Mouse (Mus musculus) midbrain, postnatal 0 days (tissue): ENCODE data around the gene Gm17190. TPM values are rescaled to one million over a fixed set of nuclear protein-coding genes. Genes with fewer than 3 reads are reported as not detected.
A peak's percentile ranks its signal among the peaks of the same experiment; 100 is the strongest.

Experiments used
- ATAC-seq: fragments of 200-750 bp; cut with Nextera tagmentation; 2 replicates; pipeline ENCODE4 v1.8.0; 2017; ENCODE audit warnings: moderate number of reproducible peaks, mild to moderate bottlenecking, moderate TSS enrichment, moderate library complexity; ENCODE audit not compliant: low FRiP score
- DNase-seq: peaks from one replicate; pipeline ENCODE4 v3.0.0-alpha.2; 2015; ENCODE audit warnings: low spot score
- H3K27ac ChIP-seq: fragments of 300-500 bp; sonication (generic); 2 replicates; pipeline ENCODE4 v1.5.1; 2014; ENCODE audit warnings: low read depth, mild to moderate bottlenecking, low read length, mixed read lengths
- H3K27me3 ChIP-seq: fragments of 300-500 bp; sonication (generic); 2 replicates; pipeline ENCODE4 v1.6.1; 2014; ENCODE audit warnings: low read length, control low read depth, mixed read lengths; ENCODE audit not compliant: insufficient read depth
- H3K36me3 ChIP-seq: fragments of 300-500 bp; sonication (generic); 2 replicates; pipeline ENCODE4 v1.6.1; 2014; ENCODE audit warnings: low read length, control low read depth, mixed read lengths; ENCODE audit not compliant: insufficient read depth
- H3K4me1 ChIP-seq: fragments of 300-500 bp; sonication (generic); 2 replicates; pipeline ENCODE4 v1.6.1; 2014; ENCODE audit warnings: mild to moderate bottlenecking, control low read depth, antibody characterized with exemption, low read length, mixed read lengths; ENCODE audit not compliant: insufficient read depth
- H3K4me2 ChIP-seq: fragments of 300-500 bp; sonication (generic); 2 replicates; pipeline ENCODE4 v1.6.1; 2014; ENCODE audit warnings: low read depth, mild to moderate bottlenecking, low read length, mixed read lengths; ENCODE audit not compliant: poor library complexity, severe bottlenecking
- H3K4me3 ChIP-seq: fragments of 300-500 bp; sonication (generic); 2 replicates; pipeline ENCODE4 v1.5.1; 2014; ENCODE audit warnings: low read depth, mild to moderate bottlenecking, low read length, moderate library complexity
- H3K9ac ChIP-seq: fragments of 300-500 bp; sonication (generic); replicated peaks from 2 replicates; pipeline ENCODE4 v1.6.1; 2014; ENCODE audit warnings: mild to moderate bottlenecking, low read length, moderate library complexity, mixed read lengths; ENCODE audit not compliant: poor library complexity, severe bottlenecking
- H3K9me3 ChIP-seq: fragments of 300-500 bp; sonication (generic); 2 replicates; pipeline ENCODE4 v1.6.1; 2016; ENCODE audit warnings: low read length, control low read depth
- CTCF ChIP-seq: IDR thresholded peaks from 2 replicates; pipeline ENCODE4 v1.5.1; 2016; ENCODE audit warnings: antibody characterized with exemption, mild to moderate bottlenecking
- WGBS: fragments of 180-500 bp; shearing (Covaris S2); extraction: QIAGEN DNeasy Blood & Tissue Kit; methylation state at CpG from one replicate; pipeline ENCODE4 v1.1.7; 2014; 5-methylcytosine and 5-hydroxymethylcytosine counted together
- polyA plus RNA-seq: library from polyadenylated mRNA; unstranded; fragments of >200 nt; fragmentation: Nextera tagmentation; extraction: Ambion mirVana; gene quantifications from 2 replicates; pipeline ENCODE4 v1.2.1, GENCODE M21; 2015
- total RNA-seq: library from RNA; depleted of rRNA; stranded (reverse); fragments of >200 nt; gene quantifications from 2 replicates; pipeline ENCODE4 v1.2.3, GENCODE M21; 2014; rRNA removed

The Gm17190 gene
- total and polyA plus RNA-seq, 2 experiments from 2014 or later = not detected

- H3K4me3 ChIP-seq = no peak overlapping the region
- H3K27me3 ChIP-seq = no peaks in the 10 kb centered on the region
- no peak overlapping the region for H3K4me2 ChIP-seq
- TF ChIP-seq CTCF = no peak
- DNase-seq (no peak), ATAC-seq (no peak)
- no peaks in the 10 kb centered on the region for H3K9me3 ChIP-seq
- no peaks in the 10 kb centered on the region for H3K36me3 ChIP-seq
- no peaks in the 10 kb centered on the region for H3K4me1 ChIP-seq
- no peak overlapping the region for H3K27ac ChIP-seq
- no peak overlapping the region for H3K9ac ChIP-seq
- WGBS = 80% methylated on average over 6 of the region's 6 CpGs
Measured at GRCm38 (mm10) chr13:96126669-96127068, 44.8 kb downstream of the Gm17190 start.

- ATAC-seq (no peak), DNase-seq (no peak)
- WGBS = 87% methylated on average over 3 of the region's 3 CpGs
- TF ChIP-seq CTCF = no peak
- no peaks in the 10 kb centered on the region for H3K4me1 ChIP-seq
- no peaks in the 10 kb centered on the region for H3K36me3 ChIP-seq
- no peak overlapping the region for H3K27ac ChIP-seq
- H3K4me2 ChIP-seq = no peak overlapping the region
- no peaks in the 10 kb centered on the region for H3K9me3 ChIP-seq
- H3K27me3 ChIP-seq = no peaks in the 10 kb centered on the region
- H3K9ac ChIP-seq = no peak overlapping the region
- H3K4me3 ChIP-seq = no peak overlapping the region
Measured at GRCm38 (mm10) chr13:96129081-96129480, 47.2 kb downstream of the Gm17190 start.

- Histone ChIP-seq H3K4me2 (peak overlapping the region; percentile 93), H3K9ac (peak overlapping the region; percentile 36; the same call in 1 of the 2 replicates), H3K4me1 (no peaks in the 10 kb centered on the region), H3K27me3 (peaks cover 3% of the 10 kb centered on the region; the same call in 1 of the 2 replicates), H3K9me3 (no peaks in the 10 kb centered on the region), H3K36me3 (no peaks in the 10 kb centered on the region), H3K27ac (0 out of 2 replicates have a peak overlapping the region, but pooled peaks have one; percentile 12), H3K4me3 (peak overlapping the region; percentile 47)
- under 1% methylated on average over 24 of the region's 30 CpGs for WGBS
- ATAC-seq (peak; percentile 75), DNase-seq (peak; percentile 89)
- TF ChIP-seq CTCF = no peak
Measured at GRCm38 (mm10) chr13:96131050-96131449, 49.2 kb downstream of the Gm17190 start.

GRCm38 (mm10) chr13:96131911-96132310 lies 50.1 kb downstream of the Gm17190 start:
- no peaks in the 10 kb centered on the region for H3K4me1 ChIP-seq
- under 1% methylated on average over 19 of the region's 19 CpGs for WGBS
- no peak for TF ChIP-seq CTCF
- ATAC-seq (no peak), DNase-seq (no peak)
- no peaks in the 10 kb centered on the region for H3K36me3 ChIP-seq
- H3K4me3 ChIP-seq = peak overlapping the region; percentile 47
- no peaks in the 10 kb centered on the region for H3K9me3 ChIP-seq
- H3K27ac ChIP-seq = 0 out of 2 replicates have a peak overlapping the region, but pooled peaks have one; percentile 12
- H3K9ac ChIP-seq = peak overlapping the region; percentile 44
- peak overlapping the region; percentile 93 for H3K4me2 ChIP-seq
- peaks cover 3% of the 10 kb centered on the region; the same call in 1 of the 2 replicates for H3K27me3 ChIP-seq

- Histone ChIP-seq H3K4me2 (peak within 1 kb of the TSS; percentile 93), H3K27ac (peak within 1 kb of the TSS; percentile 51; the same call in 1 of the 2 replicates), H3K9ac (peak within 1 kb of the TSS; percentile 46), H3K36me3 (no peaks in the 10 kb centered on the region), H3K4me3 (peak within 1 kb of the TSS; percentile 47), H3K27me3 (peaks cover 3% of the 10 kb centered on the region; the same call in 1 of the 2 replicates), H3K9me3 (no peaks in the 10 kb centered on the region), H3K4me1 (no peaks in the 10 kb centered on the region)
- TF ChIP-seq CTCF = peak; percentile 20; the same call in 1 of the 2 replicates
- DNase-seq (peak; percentile 78), ATAC-seq (peak; percentile 60)
- WGBS = 0% methylated on average over 42 of the region's 44 CpGs
Measured at GRCm38 (mm10) chr13:96132401-96132816, 50.6 kb downstream of the Gm17190 start, which contains the start of gene Sv2c. Gene Sv2c, minus strand, starts transcription at chr13:96132577.

Other genes starting within 250 kb of the Gm17190 start
- 5.4 and 5.6 TPM in 2 replicates for gene Iqgap2, start 190.1 kb upstream of the Gm17190 start, total RNA-seq
- 1.8 and 2.0 TPM in 2 replicates for gene Iqgap2, start 190.1 kb upstream of the Gm17190 start, polyA plus RNA-seq
- 2.0 and 4.5 TPM in 2 replicates for gene Gm20075, start 678 bp upstream of the Gm17190 start, total RNA-seq
- 10.0 and 11.3 TPM in 2 replicates for gene Gm20075, start 678 bp upstream of the Gm17190 start, polyA plus RNA-seq
- 24.3 and 25.7 TPM in 2 replicates for gene Sv2c, start 50.5 kb downstream of the Gm17190 start, total RNA-seq
- 7.8 and 7.9 TPM in 2 replicates for gene Sv2c, start 50.5 kb downstream of the Gm17190 start, polyA plus RNA-seq